Mouse (Mus musculus) C2C12 (cell line): ENCODE data around the gene Hip1.

Experiments
- CEBPB ChIP-seq: IDR thresholded peaks from one replicate; pipeline ENCODE4 v1.6.1; 2011; ENCODE audit warnings: low read depth, mild to moderate bottlenecking, control low read depth, moderate library complexity
- CTCF ChIP-seq: IDR thresholded peaks from one replicate; pipeline ENCODE4 v1.5.1; 2011; ENCODE audit not compliant: control insufficient read depth, insufficient read depth, insufficient read length

DNA sequence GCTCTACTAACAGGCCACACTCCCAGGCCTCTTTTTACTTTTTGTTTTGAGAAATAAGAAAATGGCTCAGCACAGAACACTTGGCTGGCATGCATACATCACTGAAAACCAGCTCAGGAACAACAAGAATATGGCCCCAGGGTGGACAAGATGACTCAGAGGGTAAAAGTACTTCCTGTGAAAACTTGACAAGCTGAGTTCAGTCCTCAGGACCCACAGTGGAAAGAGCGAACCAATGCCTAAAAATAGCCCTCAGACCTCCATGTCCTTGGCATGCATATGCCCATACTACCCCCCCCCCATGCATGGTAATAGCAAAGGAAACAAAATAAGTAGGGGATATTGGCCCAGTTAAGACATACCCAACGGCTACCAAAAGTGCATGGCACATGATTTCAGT is 15.0 kb downstream of the Hip1 start:
- TF ChIP-seq CEBPB, result no peak
- no peak for TF ChIP-seq CTCF
